Mouse (Mus musculus): Measurements from ENCODE around the gene Nudt14.

DNA sequence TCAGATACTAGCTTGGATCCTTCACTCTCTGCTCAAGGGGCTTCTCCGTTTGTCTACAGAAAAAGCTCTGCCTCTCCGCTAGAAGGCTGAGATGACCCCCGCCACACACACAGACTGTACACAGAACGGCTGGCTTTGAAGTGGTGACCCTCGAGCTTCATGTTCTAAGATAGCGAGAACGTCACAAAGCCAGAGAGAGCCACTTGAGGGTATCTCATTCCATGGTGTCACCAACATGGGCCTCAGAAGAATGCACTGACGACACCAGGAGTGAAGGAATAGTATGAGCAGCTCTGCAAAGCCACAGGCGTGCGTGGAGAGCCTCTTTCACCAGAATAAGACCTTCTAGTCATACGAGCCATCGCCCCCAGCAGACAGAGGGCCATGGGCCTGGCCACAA lies 20.4 kb downstream of the Nudt14 start:
- TF ChIP-seq CTCF (IDR thresholded peaks at IDR 0.05; ENCODE audit: low read depth) (no peak), EP300 (IDR thresholded peaks at IDR 0.05; ENCODE audit: low read depth) (no peak)
